Mouse (Mus musculus): Measurements from ENCODE around the gene Ap3b2.

- no peak for TF ChIP-seq POLR2A (IDR thresholded peaks at IDR 0.05; ENCODE audit: insufficient read length, low read depth)
- no peak for TF ChIP-seq POLR2AphosphoS2 (IDR thresholded peaks at IDR 0.05; ENCODE audit: insufficient read length, low read depth)
- TF ChIP-seq MYOG (IDR thresholded peaks at IDR 0.05; ENCODE audit: control insufficient read depth in 1 of 3, insufficient read depth in 1 of 3, insufficient read length in 2 of 3, low read depth in 2 of 3) = no peak
- TF ChIP-seq SRF (IDR thresholded peaks at IDR 0.05; ENCODE audit: control insufficient read depth, insufficient read length, low read depth) = no peak
- no peak for TF ChIP-seq E2F4 (IDR thresholded peaks at IDR 0.05; ENCODE audit: insufficient read depth)
- no peak for TF ChIP-seq REST (IDR thresholded peaks at IDR 0.05; ENCODE audit: insufficient read depth, insufficient read length)
- TF ChIP-seq TCF12 (IDR thresholded peaks at IDR 0.05; ENCODE audit: insufficient read depth, poor library complexity, severe bottlenecking) = no peak
- no peak for TF ChIP-seq MAX (IDR thresholded peaks at IDR 0.05; ENCODE audit: low read depth)
- TF ChIP-seq MYOD1 (IDR thresholded peaks at IDR 0.05; ENCODE audit: control insufficient read depth in 1 of 3, insufficient read length in 2 of 3, low read depth in 2 of 3) = no peak
- TF ChIP-seq CEBPB (IDR thresholded peaks at IDR 0.05; ENCODE audit: insufficient read depth, poor library complexity, severe bottlenecking) = no peak
- TF ChIP-seq USF1 (IDR thresholded peaks at IDR 0.05; ENCODE audit: low read depth) = no peak
These were observed 40.1 kb downstream of the Ap3b2 start for GRCm38 (mm10) chr7:81453443-81454274.
